Mouse (Mus musculus): Measurements from ENCODE around the gene Lgals4.

The Lgals4 gene

DNA sequence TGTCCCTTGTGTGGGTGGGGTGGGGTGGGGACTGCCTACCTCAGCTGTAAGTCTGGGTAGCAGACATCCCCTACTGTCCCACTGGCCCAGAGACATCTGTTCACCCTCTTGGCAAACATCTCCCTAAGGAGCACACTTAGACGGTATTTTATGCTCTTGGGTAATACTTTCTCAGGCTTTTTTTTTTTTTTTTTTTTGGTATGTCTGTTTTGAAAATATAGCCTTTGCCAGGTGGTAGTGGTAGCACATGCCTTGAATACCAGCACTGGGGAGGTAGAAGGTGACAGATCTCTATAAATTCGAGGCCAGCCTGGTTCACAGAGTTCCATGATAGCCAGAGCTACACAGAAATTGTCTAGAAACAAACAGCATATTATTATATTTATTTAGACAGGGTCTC lies 9.7 kb upstream of the Lgals4 start:
- DNase-seq, result no peak

DNA sequence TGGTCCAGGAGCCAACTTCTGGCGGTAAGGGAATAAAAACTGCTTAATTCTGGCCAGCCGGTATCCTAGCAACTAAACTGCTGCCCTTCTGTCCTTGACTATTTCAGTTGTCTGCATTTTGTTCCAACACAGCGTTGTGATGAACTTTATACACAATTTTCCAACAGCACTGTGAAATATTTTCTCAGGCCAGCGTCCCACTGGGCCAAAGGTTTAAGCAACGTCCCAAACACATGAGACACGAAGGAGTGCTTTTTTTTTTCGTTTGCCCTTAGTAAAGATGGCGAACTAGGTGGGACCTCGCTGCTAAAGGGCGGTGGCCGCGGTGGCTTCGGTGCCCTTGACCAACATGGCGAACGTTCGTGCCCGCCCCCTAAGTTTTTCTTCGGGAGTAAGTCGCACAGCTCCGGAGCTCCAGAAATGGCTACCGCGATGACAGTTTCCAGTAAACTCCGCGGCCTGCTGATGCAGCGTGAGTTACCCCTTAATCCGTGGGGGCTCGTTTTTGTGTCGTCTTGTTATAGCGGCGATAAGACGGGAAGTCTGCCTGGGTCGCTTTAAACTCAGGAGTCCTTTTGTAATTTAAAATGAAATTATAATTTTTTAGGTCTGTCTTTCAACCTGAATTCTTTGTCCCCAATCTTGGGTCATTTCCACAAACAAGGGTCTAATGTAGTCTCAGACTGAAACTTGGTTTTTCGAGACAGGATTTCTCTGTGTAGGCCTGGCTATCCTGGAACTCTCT lies 8.5 kb upstream of the Lgals4 start, which contains the start of gene Ech1:
Gene Ech1 (plus strand): TSS at position 277 of the 745 bp plus-strand sequence.
- peak; percentile 97 for DNase-seq

DNA sequence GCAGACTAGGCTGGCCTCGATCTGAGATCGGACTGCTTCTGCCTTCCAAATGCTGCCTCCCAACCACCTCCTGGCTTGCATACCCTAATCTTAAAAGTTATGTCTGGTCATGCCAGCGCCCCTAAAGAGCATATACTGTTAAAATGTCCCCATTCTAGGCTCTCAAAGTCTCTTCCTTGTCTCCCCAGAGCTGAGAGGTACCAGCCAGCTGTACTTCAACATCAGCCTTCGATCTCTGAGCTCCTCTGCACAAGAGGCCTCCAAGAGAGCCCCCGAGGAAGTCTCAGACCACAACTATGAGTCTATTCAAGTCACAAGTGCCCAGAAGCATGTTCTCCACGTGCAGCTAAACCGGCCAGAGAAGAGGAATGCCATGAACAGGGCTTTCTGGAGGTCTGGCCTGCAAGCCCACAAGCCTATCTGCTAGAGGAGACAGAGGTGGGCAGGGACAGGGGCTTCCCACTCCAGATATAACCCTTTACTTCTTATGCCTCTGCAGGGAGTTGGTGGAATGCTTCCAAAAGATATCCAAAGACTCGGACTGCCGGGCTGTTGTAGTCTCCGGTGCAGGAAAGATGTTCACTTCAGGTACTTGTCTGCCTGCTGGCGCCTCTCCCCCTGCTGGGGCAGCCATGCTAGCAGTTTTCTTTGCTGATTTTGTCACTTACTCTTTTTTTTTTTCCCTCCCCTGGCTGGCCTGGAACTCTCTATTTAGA lies 7.8 kb upstream of the Lgals4 start:
- DNase-seq, result peak; percentile 61

DNA sequence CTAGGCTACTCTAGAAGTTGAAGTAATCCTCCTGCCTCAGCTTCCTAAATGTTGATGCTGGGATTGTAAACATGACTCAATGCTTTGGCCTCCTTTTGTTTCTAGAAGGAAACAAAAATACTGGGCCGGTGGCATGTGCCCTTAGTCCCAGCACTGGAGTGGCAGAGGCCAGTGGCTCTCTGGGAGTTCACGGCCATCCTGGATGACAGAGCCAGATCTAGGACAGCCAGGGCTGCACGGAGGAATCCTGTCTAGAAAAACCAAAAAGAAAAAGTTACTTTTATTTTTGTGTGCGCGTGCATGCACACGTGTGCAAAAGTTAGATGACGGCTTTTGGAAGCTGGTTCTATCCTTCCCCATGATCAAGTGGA lies 7.3 kb upstream of the Lgals4 start:
- no peak for DNase-seq

DNA sequence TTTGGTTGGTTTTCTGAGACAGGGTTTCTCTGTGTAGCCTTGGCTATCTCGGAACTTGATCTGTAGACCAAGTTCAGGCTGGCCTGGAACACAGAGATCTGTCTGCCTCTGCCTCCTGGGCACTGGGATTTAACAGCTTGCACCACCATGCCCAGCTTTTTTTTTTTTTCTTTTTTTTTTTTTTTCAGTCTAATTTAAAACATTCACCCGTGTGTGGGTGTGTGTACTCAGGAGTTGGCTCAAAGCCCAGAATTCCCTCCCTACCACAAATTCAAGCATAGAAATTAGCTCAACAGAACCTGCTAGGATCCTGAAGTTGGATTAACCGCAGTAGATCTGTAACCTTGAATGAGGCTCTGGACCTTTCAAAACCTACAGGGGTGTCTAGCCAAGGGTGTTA lies 6.3 kb upstream of the Lgals4 start:
- peak; percentile 65 for DNase-seq

DNA sequence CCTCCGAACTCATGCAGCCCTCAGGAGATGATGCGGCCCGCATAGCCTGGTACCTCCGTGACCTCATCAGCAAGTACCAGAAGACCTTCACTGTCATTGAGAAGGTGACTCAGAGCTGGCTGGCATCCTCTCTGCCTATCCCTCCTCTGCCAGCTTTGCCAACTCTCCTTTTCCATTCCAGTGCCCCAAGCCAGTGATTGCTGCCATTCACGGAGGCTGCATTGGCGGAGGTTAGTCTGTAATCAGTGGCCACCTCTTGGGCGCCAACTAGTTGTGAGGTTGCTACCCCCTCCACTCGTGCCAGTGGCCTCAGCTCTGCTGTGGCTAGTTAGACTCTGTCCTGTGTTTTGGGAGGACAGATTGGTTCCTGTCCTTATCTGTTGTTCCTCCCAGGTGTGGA lies 3.8 kb upstream of the Lgals4 start:
- peak; percentile 62 for DNase-seq

DNA sequence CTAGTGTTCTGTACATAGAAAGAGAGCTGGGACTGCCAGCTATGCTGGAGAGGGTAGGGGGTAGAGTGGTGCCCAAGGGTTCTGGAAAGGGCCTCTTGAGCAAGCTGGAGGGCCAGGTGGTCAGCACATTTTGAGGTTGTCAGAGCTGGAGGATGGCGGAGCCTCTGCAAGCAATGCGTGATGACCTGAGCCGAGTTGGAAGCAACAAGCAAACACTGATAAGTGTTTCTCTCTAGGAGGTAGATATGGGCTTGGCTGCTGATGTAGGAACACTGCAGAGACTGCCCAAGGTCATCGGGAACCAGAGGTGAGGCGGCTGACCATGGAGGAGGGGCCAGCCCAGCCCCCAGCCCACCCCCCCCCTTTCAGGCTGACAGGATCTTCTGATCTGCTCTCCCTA lies 2.7 kb upstream of the Lgals4 start:
- DNase-seq, result no peak

DNA sequence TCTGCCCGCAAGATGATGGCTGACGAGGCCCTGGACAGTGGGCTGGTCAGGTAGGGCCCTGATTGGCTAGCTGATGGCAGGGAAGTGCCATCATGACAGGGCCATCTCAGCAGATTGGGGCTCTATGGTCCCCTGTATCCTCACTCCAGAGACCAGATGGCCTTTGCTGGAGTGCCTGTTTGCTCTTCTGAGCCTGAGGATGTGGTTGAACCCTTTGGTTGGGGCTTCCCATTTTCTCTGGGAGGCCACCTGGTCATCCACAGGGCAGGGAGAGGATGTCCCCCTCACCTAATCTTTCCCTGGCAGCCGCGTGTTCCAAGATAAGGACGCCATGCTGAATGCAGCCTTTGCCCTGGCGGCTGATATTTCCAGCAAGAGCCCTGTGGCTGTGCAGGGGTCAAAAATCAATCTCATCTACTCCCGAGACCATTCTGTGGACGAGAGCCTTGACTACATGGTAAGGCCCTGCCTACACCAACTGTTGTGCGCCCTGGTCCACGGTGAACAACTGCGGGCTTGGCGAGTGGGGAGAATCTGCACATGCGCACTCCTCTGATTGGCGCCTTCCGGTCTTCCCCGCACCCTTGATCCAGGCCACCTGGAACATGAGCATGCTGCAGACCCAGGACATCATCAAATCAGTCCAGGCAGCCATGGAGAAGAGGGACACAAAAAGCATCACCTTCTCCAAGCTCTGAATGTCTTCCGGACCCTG lies 2.1 kb upstream of the Lgals4 start:
- DNase-seq, result no peak

DNA sequence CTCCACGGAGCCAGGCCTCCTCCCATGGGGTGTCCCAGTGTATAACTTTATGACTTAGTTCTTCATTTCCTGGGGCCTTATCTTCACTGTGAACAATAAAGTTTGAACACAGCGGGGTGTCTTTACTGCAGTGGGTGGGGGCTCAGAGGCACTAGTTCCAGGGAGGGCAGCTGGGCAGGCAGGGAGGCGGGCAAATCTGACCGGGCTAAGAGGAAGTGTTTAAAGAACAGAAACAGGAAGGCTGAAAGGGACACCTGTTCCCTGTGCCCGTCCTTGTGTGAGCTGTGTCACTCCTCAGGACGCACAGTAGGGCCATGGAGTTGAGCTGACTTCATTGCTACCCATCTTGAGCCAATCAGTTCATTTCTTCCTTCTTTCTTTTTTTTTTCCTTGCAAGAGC lies 1.5 kb upstream of the Lgals4 start:
- no peak for DNase-seq

DNA sequence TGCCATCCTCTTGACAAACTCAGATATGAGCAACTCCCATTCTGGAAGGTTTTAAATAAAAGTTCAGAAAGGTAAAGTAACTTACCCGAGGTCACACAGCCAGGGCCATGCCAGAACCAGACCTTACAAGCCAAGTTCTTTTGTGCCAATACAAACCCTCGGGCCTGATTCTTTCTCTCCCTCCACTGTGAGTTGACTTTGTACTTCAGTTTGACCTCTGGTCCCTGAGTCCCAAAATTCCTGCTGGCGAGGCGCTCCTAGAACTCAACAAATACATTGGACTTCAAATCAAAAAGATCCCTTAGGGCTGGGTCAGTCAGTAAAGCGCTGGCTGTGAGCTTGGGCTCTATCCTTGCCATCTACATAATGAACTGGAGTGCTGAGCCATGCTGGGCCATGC lies 3.3 kb downstream of the Lgals4 start:
- peak; percentile 54 for DNase-seq

DNA sequence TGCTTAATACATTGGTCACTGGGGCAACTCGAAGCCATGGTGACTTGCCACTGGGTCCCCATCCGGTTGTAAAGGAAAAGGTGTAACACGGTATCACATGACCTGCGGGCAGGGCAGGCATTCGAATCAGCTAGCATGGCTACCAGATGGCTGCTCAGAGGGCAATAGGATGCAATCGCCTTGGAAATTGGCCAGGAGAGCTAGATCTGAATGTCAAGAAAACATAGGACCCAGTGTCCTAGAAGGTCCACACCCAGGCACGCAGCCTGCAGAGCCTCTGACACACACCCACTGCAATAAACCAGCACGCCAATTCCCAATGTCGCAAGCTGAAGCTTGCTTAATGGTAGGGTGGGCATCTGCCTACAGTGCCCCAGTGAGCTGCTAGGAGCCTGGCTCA lies 4.7 kb downstream of the Lgals4 start:
- DNase-seq, result no peak

DNA sequence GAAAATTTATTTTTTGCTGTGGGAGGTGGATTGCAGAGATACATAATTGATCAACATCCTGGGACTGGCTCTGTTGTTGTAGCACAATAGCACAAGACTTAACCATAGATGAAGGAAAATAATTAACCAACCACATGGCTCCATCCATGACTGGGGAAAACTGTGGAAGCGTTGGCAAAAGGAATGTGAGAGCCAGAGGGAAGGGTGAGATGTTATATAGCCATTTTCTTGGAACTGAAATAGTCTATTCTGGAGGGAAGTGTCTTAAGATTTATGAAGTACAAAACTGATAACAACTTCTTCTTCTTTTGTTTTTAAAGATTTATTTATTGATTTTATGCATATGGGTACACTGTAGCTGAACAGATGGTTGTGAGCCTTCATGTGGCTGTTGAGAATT lies 13.6 kb downstream of the Lgals4 start:
- DNase-seq, result no peak

DNA sequence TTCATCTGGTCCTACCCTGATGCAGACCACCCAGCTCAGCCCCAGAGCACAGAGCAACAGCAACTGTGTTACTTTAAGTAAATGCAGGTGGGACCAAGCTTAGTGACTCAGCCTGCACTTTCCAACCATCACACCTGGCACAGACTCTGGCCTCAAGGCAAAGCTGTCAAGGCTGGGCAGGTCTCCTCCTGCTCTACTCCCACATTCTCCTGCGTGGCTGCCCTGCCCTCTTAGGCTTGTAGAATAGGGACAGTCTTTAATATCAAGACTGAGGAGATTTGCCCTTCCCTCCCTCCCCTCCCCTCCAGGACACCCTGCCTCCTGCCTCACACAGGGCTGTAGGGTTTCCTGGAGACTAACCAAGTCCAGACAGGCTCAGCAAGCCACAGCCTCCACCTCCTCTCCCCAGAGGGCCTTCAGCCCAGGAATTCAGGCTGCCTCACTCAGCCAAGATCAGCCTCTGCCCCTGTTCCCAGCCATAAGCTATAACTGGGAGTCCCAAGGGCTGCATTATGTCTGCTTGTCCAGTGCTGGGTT lies 16.1 kb downstream of the Lgals4 start:
- no peak for DNase-seq

DNA sequence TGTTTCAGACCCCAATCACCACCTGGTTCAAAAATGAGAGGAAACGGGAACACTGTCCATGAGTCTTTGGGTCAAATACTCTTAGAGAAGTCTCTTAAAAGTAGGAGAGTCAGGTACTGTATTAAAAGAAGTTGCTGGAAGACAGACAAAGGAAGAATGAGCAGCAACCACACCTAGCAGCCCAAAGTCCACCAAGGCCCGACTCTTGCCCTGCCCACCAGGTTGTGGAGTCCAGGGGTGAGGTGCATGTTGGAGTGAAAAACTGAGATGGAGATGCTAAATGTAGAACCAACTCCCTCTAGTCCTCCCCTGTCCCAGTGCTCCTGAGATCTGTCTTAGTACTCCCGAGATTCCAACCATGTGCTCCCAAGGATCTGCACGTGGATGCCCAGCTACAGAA lies 17.0 kb downstream of the Lgals4 start:
- DNase-seq, result no peak

DNA sequence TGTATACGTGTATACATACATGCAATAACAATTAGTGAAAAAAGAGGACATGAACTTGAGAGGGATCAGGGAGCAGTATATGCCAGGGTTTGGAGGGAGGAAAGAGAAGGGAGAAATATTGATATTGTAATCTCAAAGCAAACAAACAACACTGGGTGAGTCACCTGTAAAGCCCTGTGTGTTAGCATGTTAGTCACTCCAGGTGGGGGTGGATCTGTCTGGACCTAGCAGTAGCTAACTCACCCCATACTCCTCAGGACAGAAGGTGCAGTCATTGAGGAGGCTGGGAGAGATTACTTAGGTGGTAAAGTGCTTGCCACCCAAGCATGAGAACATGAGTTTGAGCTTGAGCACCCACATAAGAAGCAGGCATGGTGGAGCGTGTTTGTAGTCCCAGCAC lies 26.3 kb downstream of the Lgals4 start:
- no peak for DNase-seq

DNA sequence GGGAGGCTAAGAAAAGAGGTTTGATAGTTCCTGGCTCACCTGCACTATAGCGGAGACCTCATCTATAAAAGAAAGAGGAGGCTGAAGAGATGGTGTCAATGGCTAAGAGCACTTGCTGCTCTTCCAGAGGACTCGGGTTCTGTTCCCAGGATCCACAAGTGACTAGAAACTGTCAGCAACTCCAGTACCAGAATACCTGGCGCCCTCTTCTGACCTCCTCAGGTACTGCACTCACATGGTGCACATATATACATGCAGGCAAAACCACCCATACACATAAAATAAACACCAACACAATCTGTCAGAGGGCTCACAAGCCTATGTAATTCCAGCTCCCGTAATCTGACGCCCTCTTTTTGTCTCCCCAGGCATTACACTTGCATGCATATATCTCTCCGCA lies 27.2 kb downstream of the Lgals4 start:
- DNase-seq, result no peak

DNA sequence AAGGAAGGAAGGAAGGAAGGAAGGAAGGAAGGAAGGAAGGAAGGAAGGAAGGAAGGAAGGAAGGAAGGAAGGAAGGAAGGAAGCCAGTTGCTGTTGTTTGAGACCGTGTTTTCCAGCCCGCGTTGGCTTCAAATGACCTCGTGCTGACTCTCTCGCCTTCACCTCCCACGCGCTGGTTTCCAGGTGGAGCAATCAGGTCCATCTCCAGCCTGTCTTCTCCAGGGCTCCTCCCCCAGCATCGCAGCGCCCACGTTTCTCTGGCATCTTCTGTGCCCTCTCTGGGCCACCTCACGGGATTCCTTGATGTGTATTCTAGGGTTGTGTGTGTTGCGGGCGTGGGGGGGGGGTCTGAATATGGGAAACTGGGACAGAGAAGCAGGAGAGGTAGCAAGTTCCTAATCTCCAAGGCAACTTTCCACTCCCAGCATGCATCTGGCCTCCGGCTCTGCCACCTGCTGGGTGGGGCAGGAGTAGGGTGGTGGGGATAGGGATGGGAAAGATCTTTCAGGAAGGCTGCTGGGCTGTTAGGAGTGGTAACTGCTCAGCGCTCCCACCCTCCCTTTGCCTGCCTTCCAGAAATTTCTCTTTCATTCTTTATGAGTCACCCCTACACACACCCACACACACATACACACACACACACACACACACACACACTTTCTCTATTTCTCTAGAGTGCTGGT lies 29.3 kb downstream of the Lgals4 start:
- DNase-seq, result no peak

DNA sequence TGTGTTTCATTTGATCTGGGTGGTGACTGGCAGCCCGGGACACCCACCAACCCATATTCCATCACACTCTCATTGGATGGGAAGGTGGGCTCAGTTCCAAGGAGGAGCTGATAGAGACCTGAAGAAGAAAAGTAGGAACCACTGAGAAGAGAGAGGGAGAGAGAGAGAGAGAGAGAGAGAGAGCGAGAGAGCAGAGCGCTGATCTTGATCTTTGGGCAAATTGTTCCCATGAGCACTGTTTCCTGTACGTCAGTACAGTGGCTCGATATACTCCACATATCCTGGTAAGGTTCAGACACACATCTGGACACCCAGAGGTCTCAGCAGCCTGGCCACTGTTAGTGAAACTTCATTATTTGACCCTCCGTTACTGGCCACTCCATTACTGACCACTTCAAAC lies 29.9 kb downstream of the Lgals4 start, which contains the start of gene Lgals7:
Gene Lgals7 (plus strand): TSS at position 314 of the 400 bp plus-strand sequence.
- DNase-seq, result no peak

DNA sequence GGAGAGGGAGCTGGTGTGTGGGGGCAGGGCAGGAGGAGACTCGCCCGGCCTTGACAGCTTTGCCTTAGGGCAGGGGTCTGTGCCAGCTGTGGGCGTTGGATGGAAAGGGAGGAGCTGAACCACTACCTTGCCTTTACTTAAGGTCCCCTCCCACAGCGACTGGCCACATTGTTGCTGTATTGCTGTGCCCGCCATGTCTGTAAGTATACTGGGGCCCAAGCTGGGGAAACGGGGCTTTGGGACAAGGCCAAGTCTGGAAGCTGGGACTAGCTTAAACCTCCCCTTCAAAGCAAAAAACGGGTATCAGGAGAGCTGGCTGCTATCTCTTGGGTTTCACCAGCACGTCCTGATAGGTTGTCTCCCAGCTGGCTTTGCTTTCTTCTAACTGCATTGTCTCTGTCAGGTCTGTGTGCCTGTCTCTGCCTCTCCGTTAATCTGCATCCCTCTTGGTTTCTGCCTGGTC lies 30.7 kb downstream of the Lgals4 start:
- no peak for DNase-seq

DNA sequence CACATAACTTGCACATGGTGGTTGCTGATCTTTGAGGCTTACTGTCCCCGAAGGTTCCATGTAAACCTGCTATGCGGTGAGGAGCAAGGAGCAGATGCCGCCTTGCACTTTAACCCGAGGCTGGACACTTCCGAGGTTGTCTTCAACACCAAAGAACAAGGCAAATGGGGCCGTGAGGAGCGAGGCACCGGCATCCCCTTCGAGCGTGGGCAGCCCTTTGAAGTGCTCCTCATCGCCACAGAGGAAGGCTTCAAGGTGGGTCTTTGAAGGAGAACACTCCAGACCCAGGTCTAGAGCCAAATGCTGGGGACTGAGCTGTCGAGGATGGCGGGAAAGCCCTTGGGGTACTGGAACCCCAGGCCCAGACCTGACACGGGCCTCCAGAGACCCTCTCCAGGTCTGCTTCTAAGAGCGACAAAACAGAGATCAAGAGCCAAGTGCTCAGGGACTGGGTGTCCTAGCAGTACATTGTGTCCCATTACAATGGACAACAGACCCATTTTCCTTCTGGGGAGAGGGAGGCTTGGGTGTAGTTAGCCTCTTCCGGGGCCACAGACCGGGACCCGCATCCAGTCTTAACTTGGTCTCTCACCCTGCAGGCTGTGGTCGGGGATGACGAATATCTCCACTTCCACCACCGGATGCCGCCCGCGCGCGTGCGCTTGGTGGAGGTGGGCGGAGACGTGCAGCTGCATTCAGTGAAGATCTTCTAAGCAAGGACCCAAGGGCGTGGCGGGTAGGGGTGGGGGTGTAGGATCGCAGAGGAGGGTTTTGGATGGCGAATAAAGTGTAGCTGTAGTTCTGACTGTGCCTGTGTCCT lies 32.0 kb downstream of the Lgals4 start:
- DNase-seq, result peak; percentile 68

DNA sequence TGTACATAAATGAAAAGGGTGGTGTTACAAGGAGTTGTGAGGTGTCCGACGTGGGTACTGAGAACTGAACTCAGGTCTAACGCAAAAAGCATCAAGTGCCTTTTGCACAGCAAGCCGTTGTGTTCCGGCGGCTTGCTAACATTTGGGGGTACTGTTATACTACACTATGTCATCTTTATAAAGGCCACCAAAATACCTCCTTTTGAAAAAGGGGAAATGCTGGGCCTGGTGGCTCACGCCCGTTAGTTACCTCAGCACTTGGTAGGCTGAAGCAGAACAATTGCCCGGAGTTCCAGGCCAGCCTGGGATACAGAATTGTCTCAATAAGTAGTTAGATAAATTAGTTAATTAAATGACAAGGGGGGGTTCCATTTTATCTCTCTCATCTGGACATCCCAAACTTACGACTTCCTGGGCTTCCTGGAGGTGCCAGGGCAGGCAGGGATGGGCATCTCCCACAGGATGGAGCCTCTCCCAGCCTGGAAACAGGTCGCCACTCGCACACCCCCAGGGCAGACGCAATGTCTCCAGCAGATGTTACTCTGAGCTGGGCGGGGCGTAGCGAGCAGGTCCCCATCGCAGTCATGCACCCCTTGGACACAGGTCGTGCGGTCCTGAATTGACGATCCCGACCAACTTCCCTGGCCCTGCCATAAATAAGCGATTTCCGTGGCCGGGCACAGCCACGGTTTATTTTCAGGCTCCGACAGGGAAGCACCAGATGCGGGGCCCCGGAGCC lies 33.3 kb downstream of the Lgals4 start:
- DNase-seq, result no peak
